Mouse (Mus musculus) limb, embryonic 12.5 days (tissue): Measurements from ENCODE around the gene Nkd1. TPM values are rescaled to one million over a fixed set of nuclear protein-coding genes. Genes with fewer than 3 reads are reported as not detected.

Experiments used
- ATAC-seq: fragments of 200-750 bp; cut with Nextera tagmentation; 2 replicates; pipeline ENCODE4 v1.8.0; 2017; ENCODE audit warnings: low read depth, moderate TSS enrichment; ENCODE audit not compliant: insufficient number of reproducible peaks, insufficient read depth, low FRiP score, low TSS enrichment
- H3K27ac ChIP-seq: fragments of 300-500 bp; sonication (generic); 2 replicates; pipeline ENCODE4 v1.5.1; 2016; ENCODE audit warnings: mild to moderate bottlenecking, moderate library complexity
- H3K27me3 ChIP-seq: fragments of 300-500 bp; sonication (generic); 2 replicates; pipeline ENCODE4 v1.6.1; 2016; ENCODE audit warnings: mild to moderate bottlenecking, moderate library complexity
- H3K36me3 ChIP-seq: fragments of 300-500 bp; sonication (generic); 2 replicates; pipeline ENCODE4 v1.6.1; 2016; ENCODE audit warnings: mild to moderate bottlenecking, moderate library complexity
- H3K4me1 ChIP-seq: fragments of 300-500 bp; sonication (generic); replicated peaks from 2 replicates; pipeline ENCODE4 v1.6.1; 2016
- H3K4me2 ChIP-seq: fragments of 300-500 bp; sonication (generic); 2 replicates; pipeline ENCODE4 v1.6.1; 2016; ENCODE audit warnings: mild to moderate bottlenecking, moderate library complexity
- H3K4me3 ChIP-seq: fragments of 300-500 bp; sonication (generic); replicated peaks from 2 replicates; pipeline ENCODE4 v1.5.1; 2016; ENCODE audit warnings: mild to moderate bottlenecking
- H3K9ac ChIP-seq: fragments of 300-500 bp; sonication (generic); replicated peaks from 2 replicates; pipeline ENCODE4 v1.6.1; 2016; ENCODE audit warnings: mild to moderate bottlenecking, moderate library complexity
- H3K9me3 ChIP-seq: fragments of 300-500 bp; sonication (generic); 2 replicates; pipeline ENCODE4 v1.6.1; 2016; ENCODE audit warnings: mild to moderate bottlenecking, moderate library complexity
- WGBS: fragments of 180-500 bp; shearing (Covaris S2); methylation state at CpG from one replicate; pipeline ENCODE4 v1.1.7; 2016; 5-methylcytosine and 5-hydroxymethylcytosine counted together
- polyA plus RNA-seq: library from polyadenylated mRNA; unstranded; fragments of >200 nt; fragmentation: Nextera tagmentation; extraction: Ambion mirVana; gene quantifications from 2 replicates; pipeline ENCODE4 v1.2.1, GENCODE M21; 2016

Nkd1 gene
- polyA plus RNA-seq, 1 experiment from 2014 or later: 64.0 TPM

GRCm38 (mm10) chr8:88538976-88539371 lies 17.8 kb downstream of the Nkd1 start:
- WGBS: 92% methylated on average over 7 of the region's 7 CpGs

GRCm38 (mm10) chr8:88539963-88540362 lies 18.8 kb downstream of the Nkd1 start:
- Histone ChIP-seq H3K27me3 (no peaks in the 10 kb centered on the region), H3K4me1 (peaks cover 31% of the 10 kb centered on the region), H3K4me2 (no peak overlapping the region), H3K4me3 (no peak overlapping the region), H3K27ac (no peak overlapping the region), H3K9me3 (no peaks in the 10 kb centered on the region), H3K9ac (no peak overlapping the region), H3K36me3 (peaks cover 28% of the 10 kb centered on the region)
- no peak for ATAC-seq
- WGBS: 79% methylated on average over 4 of the region's 4 CpGs

More at GRCm38 (mm10) chr8:88538976-88539371, 17.8 kb downstream of the Nkd1 start:
- H3K4me1 ChIP-seq: peaks cover 21% of the 10 kb centered on the region
- H3K4me3 ChIP-seq: no peak overlapping the region
- no peak for ATAC-seq
- H3K9ac ChIP-seq: no peak overlapping the region
- no peak overlapping the region for H3K4me2 ChIP-seq
- no peaks in the 10 kb centered on the region for H3K9me3 ChIP-seq
- no peaks in the 10 kb centered on the region for H3K27me3 ChIP-seq
- H3K27ac ChIP-seq: no peak overlapping the region
- H3K36me3 ChIP-seq: peaks cover 25% of the 10 kb centered on the region

- Histone ChIP-seq H3K4me2 (no peak overlapping the region), H3K9me3 (no peaks in the 10 kb centered on the region), H3K27me3 (no peaks in the 10 kb centered on the region), H3K4me1 (peaks cover 47% of the 10 kb centered on the region), H3K9ac (no peak overlapping the region), H3K36me3 (peaks cover 30% of the 10 kb centered on the region), H3K27ac (peak overlapping the region; percentile 35; the same call in 1 of the 2 replicates), H3K4me3 (no peak overlapping the region)
- 83% methylated on average over 9 of the region's 9 CpGs for WGBS
- no peak for ATAC-seq
Measured at GRCm38 (mm10) chr8:88542596-88543213, 21.6 kb downstream of the Nkd1 start.

- Histone ChIP-seq H3K9me3 (peaks cover 10% of the 10 kb centered on the region), H3K4me2 (no peak overlapping the region), H3K4me1 (peaks cover 43% of the 10 kb centered on the region), H3K4me3 (no peak overlapping the region), H3K9ac (no peak overlapping the region), H3K27ac (peak overlapping the region; percentile 54; the same call in 1 of the 2 replicates), H3K27me3 (no peaks in the 10 kb centered on the region), H3K36me3 (peaks cover 42% of the 10 kb centered on the region)
- peak; percentile 29; the same call in 1 of the 2 replicates for ATAC-seq
- 29% methylated on average over 4 of the region's 4 CpGs for WGBS
Measured at GRCm38 (mm10) chr8:88544677-88545076, 23.5 kb downstream of the Nkd1 start.

- no peak for ATAC-seq
- peaks cover 43% of the 10 kb centered on the region for H3K4me1 ChIP-seq
- H3K27me3 ChIP-seq: no peaks in the 10 kb centered on the region
- peak overlapping the region; percentile 1; the same call in 1 of the 2 replicates for H3K4me2 ChIP-seq
- 96% methylated on average over 7 of the region's 7 CpGs for WGBS
- peaks cover 48% of the 10 kb centered on the region for H3K36me3 ChIP-seq
- H3K27ac ChIP-seq: peak overlapping the region; percentile 95
- H3K9me3 ChIP-seq: peaks cover 10% of the 10 kb centered on the region
- no peak overlapping the region for H3K9ac ChIP-seq
- H3K4me3 ChIP-seq: no peak overlapping the region
Measured at GRCm38 (mm10) chr8:88545441-88545840, 24.3 kb downstream of the Nkd1 start.

- H3K36me3 ChIP-seq: peaks cover 46% of the 10 kb centered on the region
- H3K4me2 ChIP-seq: peak overlapping the region; percentile 1
- no peak overlapping the region for H3K4me3 ChIP-seq
- no peaks in the 10 kb centered on the region for H3K27me3 ChIP-seq
- 26% methylated on average over 18 of the region's 18 CpGs for WGBS
- peak overlapping the region; percentile 95 for H3K27ac ChIP-seq
- 0 out of 2 replicates have a peak, but pooled peaks have one; percentile 63 for ATAC-seq
- peaks cover 10% of the 10 kb centered on the region for H3K9me3 ChIP-seq
- H3K9ac ChIP-seq: no peak overlapping the region
- H3K4me1 ChIP-seq: peaks cover 43% of the 10 kb centered on the region
Measured at GRCm38 (mm10) chr8:88546032-88546732, 25.0 kb downstream of the Nkd1 start.

- H3K4me3 ChIP-seq: no peak overlapping the region
- H3K36me3 ChIP-seq: peaks cover 24% of the 10 kb centered on the region
- WGBS: 67% methylated on average over 4 of the region's 4 CpGs
- ATAC-seq: no peak
- no peak overlapping the region for H3K9ac ChIP-seq
- H3K9me3 ChIP-seq: no peaks in the 10 kb centered on the region
- H3K4me2 ChIP-seq: no peak overlapping the region
- no peaks in the 10 kb centered on the region for H3K27me3 ChIP-seq
- 0 out of 2 replicates have a peak overlapping the region, but pooled peaks have one; percentile 35 for H3K27ac ChIP-seq
- H3K4me1 ChIP-seq: peaks cover 5% of the 10 kb centered on the region; the same call in 1 of the 2 replicates
Measured at GRCm38 (mm10) chr8:88555669-88556068, 34.5 kb downstream of the Nkd1 start.

- 87% methylated on average over 6 of the region's 6 CpGs for WGBS
- peaks cover 19% of the 10 kb centered on the region for H3K4me1 ChIP-seq
- ATAC-seq: no peak
Measured at GRCm38 (mm10) chr8:88559985-88560473, 38.9 kb downstream of the Nkd1 start.

GRCm38 (mm10) chr8:88561402-88561801 lies 40.2 kb downstream of the Nkd1 start:
- H3K4me3 ChIP-seq: no peak overlapping the region
- H3K27me3 ChIP-seq: no peaks in the 10 kb centered on the region
- H3K27ac ChIP-seq: no peak overlapping the region
- no peaks in the 10 kb centered on the region for H3K9me3 ChIP-seq
- WGBS: 73% methylated on average over 3 of the region's 3 CpGs
- no peak overlapping the region for H3K4me2 ChIP-seq
- ATAC-seq: no peak
- peaks cover 32% of the 10 kb centered on the region for H3K4me1 ChIP-seq
- H3K9ac ChIP-seq: no peak overlapping the region
- peaks cover 1% of the 10 kb centered on the region for H3K36me3 ChIP-seq

More at GRCm38 (mm10) chr8:88559985-88560473, 38.9 kb downstream of the Nkd1 start:
- peaks cover 14% of the 10 kb centered on the region for H3K36me3 ChIP-seq
- no peak overlapping the region; the same call in 1 of the 2 replicates for H3K9ac ChIP-seq
- H3K4me3 ChIP-seq: no peak overlapping the region
- no peak overlapping the region for H3K4me2 ChIP-seq
- no peak overlapping the region for H3K27ac ChIP-seq
- H3K9me3 ChIP-seq: no peaks in the 10 kb centered on the region
- no peaks in the 10 kb centered on the region for H3K27me3 ChIP-seq

- ATAC-seq: no peak
Measured at GRCm38 (mm10) chr8:88564256-88564903, 43.2 kb downstream of the Nkd1 start.

GRCm38 (mm10) chr8:88566119-88566518 lies 45.0 kb downstream of the Nkd1 start:
- Histone ChIP-seq H3K9me3 (no peaks in the 10 kb centered on the region), H3K27ac (no peak overlapping the region), H3K4me1 (peaks cover 67% of the 10 kb centered on the region), H3K27me3 (no peaks in the 10 kb centered on the region), H3K4me3 (no peak overlapping the region), H3K9ac (no peak overlapping the region), H3K36me3 (no peaks in the 10 kb centered on the region), H3K4me2 (no peak overlapping the region)
- WGBS: 74% methylated on average over 4 of the region's 4 CpGs
- no peak for ATAC-seq

More at GRCm38 (mm10) chr8:88564256-88564903, 43.2 kb downstream of the Nkd1 start:
- Histone ChIP-seq H3K27ac (no peak overlapping the region), H3K36me3 (no peaks in the 10 kb centered on the region; the same call in 1 of the 2 replicates), H3K4me2 (no peak overlapping the region), H3K27me3 (no peaks in the 10 kb centered on the region), H3K4me1 (peaks cover 53% of the 10 kb centered on the region), H3K9ac (no peak overlapping the region), H3K4me3 (no peak overlapping the region), H3K9me3 (no peaks in the 10 kb centered on the region)
- 72% methylated on average over 11 of the region's 11 CpGs for WGBS
